Mouse (Mus musculus): ENCODE results near the gene Alox5ap. TPM values are rescaled to one million over a fixed set of nuclear protein-coding genes. Genes with fewer than 3 reads are reported as not detected.

Alox5ap gene
- total RNA-seq, 1 experiment from 2014 or later: 156 TPM

DNA sequence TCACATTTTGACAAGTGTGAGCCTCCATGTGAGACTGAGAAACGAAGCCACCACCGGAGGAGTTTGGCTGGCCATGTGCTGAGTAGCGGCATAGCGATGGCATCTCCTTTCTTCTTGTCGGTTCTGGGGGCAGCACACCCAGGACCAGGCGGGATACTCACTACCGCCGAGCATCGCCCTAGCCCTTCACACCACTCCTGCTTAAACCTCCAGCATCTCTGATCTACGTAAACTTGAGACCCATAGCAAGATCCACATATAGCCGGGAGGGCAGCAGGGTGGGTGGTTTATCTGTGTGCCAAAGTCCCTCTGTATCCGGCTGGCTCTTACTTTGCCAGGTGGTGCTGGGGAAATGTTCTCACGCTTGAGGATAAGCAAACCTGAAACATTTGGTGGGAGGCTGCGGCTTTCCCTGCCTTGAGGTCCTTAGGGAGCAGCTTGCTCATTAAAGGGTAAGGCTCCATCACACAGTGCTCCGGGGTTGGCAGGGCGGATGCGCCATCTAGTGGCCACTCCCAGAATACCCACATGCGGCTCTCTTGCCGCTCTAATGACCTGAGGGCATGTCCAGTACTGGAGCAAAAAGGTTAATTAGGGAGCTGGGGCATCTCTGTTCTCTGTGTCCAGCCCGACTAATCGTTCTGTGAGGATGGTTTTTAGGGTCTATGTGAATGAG, 71.1 kb downstream of the Alox5ap start:
- peak; percentile 80 for ATAC-seq (replicated peaks; ENCODE audit: low read depth, poor library complexity, severe bottlenecking)

DNA sequence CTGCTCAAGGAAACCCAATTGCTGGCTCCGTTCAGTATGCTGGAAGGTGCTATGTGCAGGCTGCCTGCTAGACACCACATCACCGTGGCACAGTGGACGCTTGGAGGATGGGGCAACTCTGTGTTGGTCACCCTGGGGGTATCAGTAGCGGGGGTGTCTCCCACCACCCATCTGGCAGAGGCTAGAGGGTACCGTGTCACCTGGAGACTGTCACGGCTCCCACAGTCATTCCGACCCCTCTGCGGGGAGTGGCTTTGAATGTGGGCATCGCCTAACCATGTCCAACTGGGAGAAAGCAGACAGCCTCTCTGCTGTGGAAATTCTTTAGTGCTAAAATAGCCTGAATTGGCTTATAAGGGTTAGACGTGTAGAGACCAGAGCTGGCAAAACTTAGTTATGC, 72.6 kb downstream of the Alox5ap start:
- ATAC-seq (replicated peaks; ENCODE audit: low read depth, poor library complexity, severe bottlenecking): no peak

Other genes starting within 250 kb of the Alox5ap start
- gene Uspl1, start 80.4 kb upstream of the Alox5ap start, total RNA-seq (2017): 43.7 and 45.1 TPM in 2 replicates
- gene Hmgb1, start 80.3 kb upstream of the Alox5ap start, total RNA-seq (2017): 1,044 and 1,081 TPM in 2 replicates
- gene Medag, start 147.0 kb downstream of the Alox5ap start, total RNA-seq (2017): 0.39 TPM in 1 of 2 replicates, not detected in the other
- 2.1 TPM in 1 of 2 replicates, not detected in the other for gene Tex26, start 174.9 kb downstream of the Alox5ap start, total RNA-seq (2017)

Data from common myeloid progenitor, adult 5-6 weeks (primary cell).